Mouse (Mus musculus) hindbrain, embryonic 16.5 days (tissue): ENCODE measurements around the gene Fpr-rs3. TPM values are rescaled to one million over a fixed set of nuclear protein-coding genes. Genes with fewer than 3 reads are reported as not detected.

ENCODE experiments used
- ATAC-seq: fragments of 200-750 bp; cut with Nextera tagmentation; 2 replicates; pipeline ENCODE4 v1.8.0; 2017; ENCODE audit warnings: moderate TSS enrichment, moderate library complexity
- H3K27ac ChIP-seq: fragments of 300-500 bp; sonication (generic); 2 replicates; pipeline ENCODE4 v1.5.1; 2014; ENCODE audit warnings: low read depth, mild to moderate bottlenecking, control low read depth, low read length, moderate library complexity
- H3K27me3 ChIP-seq: fragments of 300-500 bp; sonication (generic); replicated peaks from 2 replicates; pipeline ENCODE4 v1.6.1; 2014; ENCODE audit warnings: low read length; ENCODE audit not compliant: control insufficient read depth, insufficient read depth
- H3K36me3 ChIP-seq: fragments of 300-500 bp; sonication (generic); 2 replicates; pipeline ENCODE4 v1.6.1; 2014; ENCODE audit warnings: mild to moderate bottlenecking, low read length, moderate library complexity, mixed read lengths; ENCODE audit not compliant: control insufficient read depth, insufficient read depth
- H3K4me1 ChIP-seq: fragments of 300-500 bp; sonication (generic); 2 replicates; pipeline ENCODE4 v1.6.1; 2014; ENCODE audit warnings: low read depth, low read length; ENCODE audit not compliant: control insufficient read depth, insufficient read depth
- H3K4me2 ChIP-seq: fragments of 300-500 bp; sonication (generic); 2 replicates; pipeline ENCODE4 v1.6.1; 2014; ENCODE audit warnings: mild to moderate bottlenecking, low read length, control low read depth, moderate library complexity
- H3K4me3 ChIP-seq: fragments of 300-500 bp; sonication (generic); 2 replicates; pipeline ENCODE4 v1.5.1; 2014; ENCODE audit warnings: mild to moderate bottlenecking, low read length, control low read depth, moderate library complexity
- H3K9ac ChIP-seq: fragments of 300-500 bp; sonication (generic); 2 replicates; pipeline ENCODE4 v1.6.1; 2014; ENCODE audit warnings: low read depth, mild to moderate bottlenecking, control low read depth, low read length, moderate library complexity
- H3K9me3 ChIP-seq: fragments of 300-500 bp; sonication (generic); 2 replicates; pipeline ENCODE4 v1.6.1; 2014; ENCODE audit warnings: mild to moderate bottlenecking, low read length, moderate library complexity; ENCODE audit not compliant: control insufficient read depth
- WGBS: fragments of 180-500 bp; shearing (Covaris S2); extraction: QIAGEN DNeasy Blood & Tissue Kit; methylation state at CpG from one replicate; pipeline ENCODE4 v1.1.7; 2014; 5-methylcytosine and 5-hydroxymethylcytosine counted together
- polyA plus RNA-seq: library from polyadenylated mRNA; unstranded; fragments of >200 nt; fragmentation: Nextera tagmentation; extraction: Ambion mirVana; gene quantifications from 2 replicates; pipeline ENCODE4 v1.2.1, GENCODE M21; 2015

The Fpr-rs3 gene
- not detected in 2 replicates for polyA plus RNA-seq

DNA sequence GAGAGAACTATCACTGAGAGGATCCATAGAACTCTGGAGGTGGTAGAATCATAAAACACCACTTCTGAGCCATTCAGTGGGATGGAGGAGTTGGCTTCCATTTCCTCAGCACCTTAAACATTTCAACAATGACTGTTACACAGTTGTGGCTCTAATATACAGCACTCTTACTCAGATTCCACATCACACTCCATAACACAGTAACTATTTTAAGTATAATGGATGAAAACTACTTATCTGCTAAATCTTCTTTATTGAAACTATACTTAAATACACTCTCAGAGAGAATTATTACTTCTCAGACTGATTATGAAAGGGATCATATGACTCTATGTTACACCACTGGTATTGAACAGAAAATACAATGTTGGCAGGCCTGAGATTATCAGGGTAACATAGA, at the start of gene Fpr-rs3:
Gene Fpr-rs3, minus strand, starts transcription at position 101 of the 400 bp plus-strand sequence.
- no peak within 1 kb of the TSS for H3K27ac ChIP-seq
- no peak within 1 kb of the TSS for H3K4me2 ChIP-seq
- H3K36me3 ChIP-seq, result no peaks in the 10 kb centered on the region
- no peak within 1 kb of the TSS for H3K4me3 ChIP-seq
- H3K9ac ChIP-seq, result no peak within 1 kb of the TSS
- no peaks in the 10 kb centered on the region for H3K27me3 ChIP-seq
- ATAC-seq, result no peak
- H3K4me1 ChIP-seq, result no peaks in the 10 kb centered on the region
- H3K9me3 ChIP-seq, result peaks cover 18% of the 10 kb centered on the region

GRCm38 (mm10) chr17:20596323-20596722, 28.4 kb downstream of the Fpr-rs3 start, which contains the start of gene Vmn2r110:
Gene Vmn2r110 (minus strand): TSS chr17:20596423.
- H3K9ac ChIP-seq, result no peak within 1 kb of the TSS
- H3K4me1 ChIP-seq, result no peaks in the 10 kb centered on the region
- no peak within 1 kb of the TSS for H3K27ac ChIP-seq
- H3K4me3 ChIP-seq, result no peak within 1 kb of the TSS
- ATAC-seq, result no peak
- H3K9me3 ChIP-seq, result 0 out of 2 replicates have a peak, but pooled peaks cover 7% of the 10 kb centered on the region
- WGBS, result 33% methylated on average over 1 of the region's 1 CpGs
- no peaks in the 10 kb centered on the region for H3K36me3 ChIP-seq
- no peak within 1 kb of the TSS for H3K4me2 ChIP-seq
- no peaks in the 10 kb centered on the region for H3K27me3 ChIP-seq

Other genes starting within 250 kb of the Fpr-rs3 start
- not detected in 2 replicates for gene Vmn1r224, start 210.7 kb downstream of the Fpr-rs3 start, polyA plus RNA-seq
- gene Vmn2r108, start 143.5 kb downstream of the Fpr-rs3 start, polyA plus RNA-seq, result not detected in 2 replicates
- not detected in 2 replicates for gene Vmn1r225, start 126.7 kb downstream of the Fpr-rs3 start, polyA plus RNA-seq
- not detected in 2 replicates for gene Vmn2r109, start 60.1 kb downstream of the Fpr-rs3 start, polyA plus RNA-seq
- not detected in 2 replicates for gene Vmn2r110, start 28.5 kb downstream of the Fpr-rs3 start, polyA plus RNA-seq
- not detected in 2 replicates for gene Vmn1r226, start 58.0 kb upstream of the Fpr-rs3 start, polyA plus RNA-seq
- gene Vmn1r227, start 105.0 kb upstream of the Fpr-rs3 start, polyA plus RNA-seq, result not detected in 2 replicates
- not detected in 2 replicates for gene Vmn1r228, start 161.3 kb upstream of the Fpr-rs3 start, polyA plus RNA-seq
- not detected in 2 replicates for gene Vmn1r229, start 186.7 kb upstream of the Fpr-rs3 start, polyA plus RNA-seq
- not detected in 2 replicates for gene Vmn1r230, start 215.6 kb upstream of the Fpr-rs3 start, polyA plus RNA-seq